Mouse (Mus musculus): ENCODE results near the gene Klhl36. TPM values are rescaled to one million over a fixed set of nuclear protein-coding genes. Genes with fewer than 3 reads are reported as not detected.

The Klhl36 gene
- polyA plus RNA-seq (2012; rRNA removed), result 23.8 and 26.3 TPM in 2 replicates

DNA sequence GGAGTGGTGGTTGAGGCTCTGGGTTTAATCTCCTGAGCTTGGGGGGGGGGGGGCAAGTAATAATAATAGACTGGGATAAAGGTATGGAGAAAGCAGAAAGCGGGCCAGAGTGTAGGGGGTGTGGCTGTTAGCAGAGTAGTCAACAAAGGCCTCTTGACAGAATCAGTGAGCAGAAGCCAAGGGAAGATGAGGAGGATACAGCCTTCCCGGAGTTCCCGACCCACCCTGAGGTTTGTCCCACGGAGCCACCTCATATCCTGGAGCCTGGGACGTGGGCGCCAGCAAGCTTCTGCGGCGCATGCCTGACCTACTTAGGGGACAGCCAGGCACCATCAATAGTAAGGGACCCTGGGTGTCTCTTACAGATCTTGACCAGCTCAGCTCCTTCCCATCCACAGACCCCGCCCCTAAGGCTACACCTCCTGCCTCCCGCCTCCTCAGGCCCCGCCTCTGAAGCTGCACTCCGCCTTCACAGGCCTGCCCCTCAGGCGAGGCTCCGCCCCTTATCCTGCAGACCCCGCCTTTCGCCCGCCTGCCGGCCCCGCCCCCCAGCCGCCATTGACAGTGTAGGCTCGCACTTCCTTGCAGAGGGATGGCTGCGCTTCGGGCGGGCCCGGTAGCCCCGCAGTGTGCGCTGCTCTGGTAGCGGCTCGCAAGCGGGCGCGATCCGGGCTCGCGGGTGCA, at the start of gene Klhl36:
Gene Klhl36 (plus strand): TSS at position 561 of the 684 bp plus-strand sequence.
- DNase-seq (ENCODE audit: low read depth), result no peak

DNA sequence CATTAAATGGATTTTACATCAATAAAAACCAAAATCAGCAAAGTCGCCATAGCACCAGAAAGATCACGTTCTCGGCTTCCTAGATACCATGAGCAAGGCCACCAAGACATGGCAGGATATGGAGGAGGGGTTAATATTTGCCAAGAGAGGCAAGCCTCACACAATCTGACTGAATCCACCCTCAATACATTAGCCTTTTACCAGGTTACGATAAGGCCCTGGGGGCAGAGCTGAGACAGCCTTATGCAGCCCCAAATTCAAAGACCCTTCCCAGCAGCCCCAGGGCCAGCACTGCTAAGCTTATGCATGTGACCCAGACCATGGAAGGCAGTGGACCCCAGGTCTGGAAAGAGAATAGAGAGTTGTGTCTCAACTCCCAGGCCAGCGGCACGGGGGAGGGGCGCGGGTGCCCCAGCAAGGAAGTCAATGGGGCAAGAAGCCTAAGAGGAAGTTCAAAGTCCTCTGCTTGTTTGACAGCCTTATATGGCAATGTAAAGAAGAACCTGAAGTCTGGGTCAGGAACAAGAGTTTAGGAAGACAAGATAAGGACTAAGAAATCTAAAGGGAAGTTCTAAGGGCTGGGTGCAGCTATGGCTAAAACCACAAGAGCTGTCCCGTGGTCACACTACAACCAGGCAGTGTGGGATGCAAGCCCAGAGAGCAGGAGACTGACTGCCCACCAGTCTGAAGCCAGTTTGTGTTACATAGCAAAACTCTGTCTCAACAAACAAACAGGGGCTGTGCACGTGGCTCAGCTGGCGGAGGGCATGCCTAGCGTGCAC, 49.2 kb upstream of the Klhl36 start:
- no peak for DNase-seq (ENCODE audit: low read depth)

DNA sequence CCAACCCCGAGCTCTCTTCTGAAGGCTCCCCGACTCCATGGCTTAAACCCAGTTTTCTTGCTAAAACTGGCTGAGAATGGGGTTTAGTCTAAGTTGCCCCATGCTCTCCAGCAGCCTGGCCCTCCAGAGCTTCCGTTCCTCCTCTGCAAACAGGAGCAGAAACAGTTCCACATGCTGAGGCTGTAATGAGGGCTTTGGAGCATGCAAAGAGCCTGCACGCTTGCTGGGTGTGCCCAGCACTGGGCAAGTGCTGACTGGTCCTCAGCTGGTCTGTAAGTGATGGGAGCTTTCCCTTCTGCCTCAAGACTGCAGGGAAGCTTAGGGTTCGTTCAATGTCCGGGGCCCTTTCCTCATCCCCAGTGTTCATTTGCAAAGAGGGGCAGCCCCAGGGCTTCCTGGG, 45.8 kb upstream of the Klhl36 start:
- DNase-seq (ENCODE audit: low read depth), result no peak

- no peak for DNase-seq (ENCODE audit: low read depth)
Measured at GRCm38 (mm10) chr8:119817446-119817845, 44.6 kb upstream of the Klhl36 start.

GRCm38 (mm10) chr8:119819316-119819715, 42.8 kb upstream of the Klhl36 start:
- DNase-seq (ENCODE audit: low read depth), result no peak

DNA sequence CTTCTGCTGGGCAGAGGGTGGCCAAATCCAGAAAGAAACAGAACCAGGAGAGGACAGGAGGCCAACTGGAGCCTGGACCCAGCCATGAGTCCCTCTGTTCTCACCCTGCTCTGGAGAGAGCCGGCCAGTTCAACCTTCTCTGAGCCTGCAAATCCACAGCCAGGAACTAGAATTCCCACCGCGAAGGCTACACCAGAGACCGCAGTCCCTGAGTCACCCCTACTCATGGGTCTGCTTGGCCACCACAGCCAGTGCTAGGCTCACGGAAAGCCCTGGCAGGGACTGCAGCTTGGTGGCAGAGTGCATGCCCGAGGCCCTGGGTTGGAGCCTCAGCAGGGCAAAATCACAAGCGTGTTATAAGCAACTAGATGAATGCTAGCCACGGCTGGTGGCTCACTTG, 42.1 kb upstream of the Klhl36 start:
- DNase-seq (ENCODE audit: low read depth), result no peak

GRCm38 (mm10) chr8:119821691-119822090, 40.4 kb upstream of the Klhl36 start:
- DNase-seq (ENCODE audit: low read depth), result no peak

DNA sequence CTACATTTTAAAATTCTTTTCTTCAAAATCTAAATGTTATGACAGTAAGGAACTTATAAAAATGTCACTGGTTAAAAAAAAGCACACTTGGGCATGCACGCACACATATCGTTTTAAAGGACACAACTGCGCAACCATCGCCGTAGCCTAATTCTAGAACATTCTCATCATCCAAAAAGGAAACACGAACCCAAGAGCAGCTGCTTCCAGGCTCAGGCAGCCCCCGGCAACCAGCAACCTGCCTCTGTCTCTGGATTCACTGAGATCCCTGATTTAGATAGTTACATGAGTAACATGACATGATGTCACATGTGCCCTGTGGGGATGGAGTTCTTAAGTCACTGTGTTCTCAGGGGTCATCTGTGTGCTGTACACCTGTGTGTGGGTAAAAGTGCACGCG, 38.8 kb upstream of the Klhl36 start:
- DNase-seq (ENCODE audit: low read depth), result no peak

DNA sequence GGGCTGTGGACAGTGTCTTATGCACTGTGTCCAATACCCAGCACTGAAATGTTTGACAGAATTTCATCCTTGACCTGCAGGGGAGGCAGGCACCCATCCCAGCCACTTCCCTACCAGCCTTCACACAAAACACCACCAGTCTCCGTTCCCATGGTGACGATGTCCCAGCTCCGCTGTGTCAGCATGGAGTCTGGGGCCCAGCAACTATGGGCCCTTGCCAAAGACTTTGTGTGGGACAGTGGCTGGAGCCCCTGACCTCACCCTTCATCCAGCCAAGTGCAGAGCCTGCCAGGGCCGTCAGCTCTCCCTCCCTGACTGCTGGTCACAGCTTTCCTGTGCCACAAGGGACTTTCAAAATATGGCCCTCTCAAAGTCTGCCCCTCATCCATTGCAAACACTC, 38.0 kb upstream of the Klhl36 start:
- DNase-seq (ENCODE audit: low read depth), result no peak

DNA sequence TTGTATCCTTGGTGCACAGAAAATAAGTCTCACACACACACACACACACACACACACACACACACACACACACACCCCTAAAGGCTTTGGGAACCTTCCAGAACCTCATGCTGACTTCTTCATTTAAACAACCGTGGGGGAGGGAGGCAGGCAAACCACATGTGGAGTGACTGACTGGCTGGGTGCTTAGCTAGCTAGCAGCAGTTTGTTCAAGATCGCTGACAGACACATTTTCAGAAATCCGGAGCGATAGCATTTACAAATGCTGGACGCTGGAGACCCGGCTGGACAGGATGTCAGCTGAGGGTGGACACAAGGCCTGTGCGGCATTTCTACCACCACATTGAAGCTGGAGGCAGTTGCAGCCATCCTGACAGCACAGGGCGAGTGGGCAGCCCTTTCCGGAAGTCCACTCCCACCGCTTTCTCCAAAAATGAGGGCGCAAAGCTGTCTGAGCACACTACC, 37.2 kb upstream of the Klhl36 start:
- no peak for DNase-seq (ENCODE audit: low read depth)

DNA sequence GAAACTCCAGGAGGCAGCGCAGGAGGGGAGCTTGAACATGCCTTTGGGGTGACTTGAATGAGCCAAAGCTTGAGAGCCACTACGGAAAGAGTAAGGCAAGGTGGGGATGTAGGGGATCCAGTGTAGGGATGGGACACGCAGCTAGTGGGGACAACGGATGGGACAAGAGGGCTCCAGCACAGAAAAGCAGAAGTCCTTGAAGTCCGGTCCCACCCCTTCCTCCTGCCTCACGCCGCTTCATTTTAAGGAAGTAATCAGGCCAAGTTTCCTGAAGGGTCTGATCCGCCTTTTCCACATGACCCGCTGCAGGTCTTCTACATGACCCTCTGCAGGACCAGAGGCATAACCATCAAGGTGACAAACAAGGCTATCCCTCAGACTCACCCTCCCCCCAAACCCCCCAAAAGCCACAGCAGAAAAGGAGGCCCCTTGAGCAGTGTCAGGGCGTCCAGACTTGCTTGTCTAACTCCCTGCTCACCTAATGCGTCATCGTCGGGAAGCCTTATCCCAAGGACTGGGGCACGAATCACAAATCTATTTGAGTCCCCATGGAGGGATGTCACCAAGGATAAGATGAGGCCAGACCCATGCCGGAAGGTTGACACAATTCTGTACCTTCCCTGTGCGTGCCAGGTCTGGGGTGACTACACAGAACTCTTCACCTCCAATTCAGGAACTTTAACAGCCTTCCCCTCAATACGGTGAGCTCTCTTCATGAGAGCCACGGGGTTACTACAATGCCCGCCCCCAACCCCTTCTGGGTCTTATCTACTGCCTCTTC, 35.9 kb upstream of the Klhl36 start:
- DNase-seq (ENCODE audit: low read depth), result no peak

DNA sequence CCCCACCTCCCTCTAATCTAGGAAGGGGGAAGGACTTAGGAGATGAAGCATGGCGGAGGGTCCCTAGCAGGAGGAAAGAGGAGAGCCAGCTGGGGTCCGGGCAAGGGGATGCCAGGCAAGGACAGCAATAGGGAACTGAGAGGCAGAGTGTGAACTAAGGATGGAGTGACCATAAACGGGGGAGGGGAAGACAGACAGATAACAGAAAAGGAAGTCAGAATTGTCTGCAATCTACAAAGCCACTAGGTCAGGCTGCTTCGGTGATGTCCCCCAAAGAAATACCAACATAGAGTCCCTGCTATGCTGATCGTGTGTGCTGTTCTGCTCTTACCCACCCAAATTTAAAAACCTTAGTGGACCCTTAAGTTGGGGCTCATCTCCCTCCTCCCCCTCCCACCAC, 35.1 kb upstream of the Klhl36 start:
- no peak for DNase-seq (ENCODE audit: low read depth)

GRCm38 (mm10) chr8:119827721-119828153, 34.3 kb upstream of the Klhl36 start:
- DNase-seq (ENCODE audit: low read depth), result peak; percentile 88

DNA sequence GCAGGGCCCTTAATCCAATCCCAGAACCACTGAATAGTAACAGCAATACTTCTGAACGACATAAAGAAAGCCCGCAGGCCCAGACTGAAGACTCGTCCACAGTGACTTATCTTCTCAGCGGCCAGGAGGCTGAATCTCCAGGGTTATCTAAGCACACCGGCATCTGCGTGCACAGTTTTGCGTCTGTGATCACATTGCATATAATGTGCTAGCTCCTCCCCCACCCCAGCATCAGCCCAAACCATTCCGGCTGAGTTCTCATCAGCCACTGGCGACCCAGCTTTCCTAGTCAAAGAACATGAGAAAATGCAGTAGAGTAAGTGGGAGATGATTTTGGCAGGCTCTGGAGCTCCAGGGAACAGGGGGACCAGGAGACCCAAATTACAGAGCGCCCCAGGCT, 33.1 kb upstream of the Klhl36 start:
- DNase-seq (ENCODE audit: low read depth), result no peak

GRCm38 (mm10) chr8:119829420-119829819, 32.6 kb upstream of the Klhl36 start:
- no peak for DNase-seq (ENCODE audit: low read depth)

- no peak for DNase-seq (ENCODE audit: low read depth)
Measured at GRCm38 (mm10) chr8:119829870-119830580, 32.0 kb upstream of the Klhl36 start.

DNA sequence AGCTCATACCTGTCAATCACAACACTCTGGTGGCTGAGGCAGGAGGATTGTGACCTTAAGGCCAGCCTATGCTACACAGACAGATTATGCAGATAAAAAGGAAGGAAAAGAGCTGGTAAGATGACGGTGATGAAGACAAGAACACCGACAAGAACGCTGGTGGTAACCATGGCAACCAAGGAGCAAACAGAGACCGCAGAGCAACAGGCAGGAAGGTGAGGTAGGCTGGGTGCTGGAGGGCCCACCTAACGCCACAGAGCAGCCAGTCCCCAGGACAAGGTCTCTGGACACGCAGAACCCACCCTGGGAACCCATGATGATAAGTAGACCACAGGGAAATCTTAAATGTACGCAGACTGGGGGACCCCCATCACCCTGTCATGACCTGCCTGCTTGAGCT, 31.5 kb upstream of the Klhl36 start:
- DNase-seq (ENCODE audit: low read depth), result no peak

DNA sequence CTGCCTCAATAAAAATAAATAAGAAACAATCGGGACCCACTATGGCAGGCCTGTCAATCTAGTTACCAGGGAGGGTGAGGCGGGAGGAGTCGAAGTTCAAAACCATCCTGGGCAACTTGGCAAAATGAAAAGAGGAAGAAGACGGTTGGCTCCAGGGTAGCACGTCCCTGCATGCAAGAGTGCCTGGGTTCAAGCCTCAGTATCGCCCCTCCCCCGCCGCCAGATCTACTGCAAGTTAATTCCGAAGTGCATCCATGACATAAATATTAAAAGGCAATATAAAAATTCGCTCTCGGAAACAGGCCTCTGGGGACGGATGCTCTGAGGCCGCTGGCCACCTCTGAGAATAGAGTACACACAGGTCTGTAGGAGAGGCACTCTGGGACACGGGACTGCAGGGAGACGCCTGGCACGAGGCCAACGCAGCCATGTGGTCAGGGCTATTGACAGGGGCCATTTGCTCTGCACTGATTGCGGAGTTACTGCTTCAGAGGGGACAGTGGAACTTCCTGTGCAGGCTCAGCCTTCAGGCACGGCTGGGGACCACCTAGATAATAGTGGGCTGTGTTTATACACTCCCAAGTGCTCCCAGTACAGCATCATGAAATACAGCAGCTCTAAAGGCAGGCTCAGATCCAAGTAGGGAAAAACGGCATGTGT, 30.6 kb upstream of the Klhl36 start:
- DNase-seq (ENCODE audit: low read depth), result no peak

DNA sequence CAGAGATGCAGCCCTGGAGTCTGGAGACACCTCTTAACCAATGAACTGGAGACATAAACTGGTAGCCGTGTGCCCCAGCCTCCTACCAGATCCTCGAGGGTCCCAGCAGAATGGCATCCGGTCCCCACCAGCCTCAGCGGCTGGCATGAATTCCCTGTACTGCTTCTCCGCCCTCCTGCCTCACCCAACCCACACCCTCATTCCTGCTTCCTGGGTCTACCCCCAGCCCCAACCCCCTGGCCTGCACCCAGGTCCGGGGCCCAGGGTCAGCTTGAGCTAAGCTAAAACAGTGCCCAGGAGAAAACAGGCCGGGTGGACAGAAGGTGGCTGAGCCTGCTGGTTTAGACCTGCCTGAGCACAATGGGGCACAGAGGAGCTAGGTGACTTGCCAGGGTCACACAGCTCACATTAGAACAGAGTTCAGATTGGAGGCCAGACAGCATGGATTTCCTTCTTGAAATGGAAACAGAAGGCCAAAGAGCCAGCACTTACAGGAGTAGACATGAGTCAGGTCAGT, 29.9 kb upstream of the Klhl36 start:
- no peak for DNase-seq (ENCODE audit: low read depth)

DNA sequence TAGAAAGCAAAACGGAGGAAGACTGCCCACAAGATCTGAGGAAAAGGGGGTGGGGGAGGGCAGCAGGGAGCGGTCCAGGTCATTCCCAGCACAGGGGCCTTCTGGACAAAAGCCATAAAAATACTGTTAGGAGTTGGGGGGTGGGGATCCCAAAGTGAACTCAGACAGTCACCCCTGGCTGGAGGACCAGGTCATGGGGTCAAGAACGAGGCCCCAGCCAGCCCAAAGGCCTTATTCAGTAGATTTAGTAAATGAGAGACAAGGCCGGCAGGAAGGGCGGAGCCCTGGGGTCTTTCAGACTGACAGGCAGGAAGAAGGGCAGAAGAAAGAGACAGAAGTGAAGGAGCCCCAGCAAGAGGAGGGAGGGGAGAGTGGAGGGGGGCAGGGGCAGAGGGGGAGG, 29.1 kb upstream of the Klhl36 start:
- DNase-seq (ENCODE audit: low read depth), result no peak

- DNase-seq (ENCODE audit: low read depth), result no peak
Measured at GRCm38 (mm10) chr8:119834676-119835075, 27.4 kb upstream of the Klhl36 start.
